Mouse (Mus musculus) kidney, adult 11 months (tissue): ENCODE measurements around the gene Pigp.

ENCODE experiments used
- DNase-seq: peaks from one replicate; pipeline ENCODE4 v3.0.0; 2022

Gene Pigp

DNA sequence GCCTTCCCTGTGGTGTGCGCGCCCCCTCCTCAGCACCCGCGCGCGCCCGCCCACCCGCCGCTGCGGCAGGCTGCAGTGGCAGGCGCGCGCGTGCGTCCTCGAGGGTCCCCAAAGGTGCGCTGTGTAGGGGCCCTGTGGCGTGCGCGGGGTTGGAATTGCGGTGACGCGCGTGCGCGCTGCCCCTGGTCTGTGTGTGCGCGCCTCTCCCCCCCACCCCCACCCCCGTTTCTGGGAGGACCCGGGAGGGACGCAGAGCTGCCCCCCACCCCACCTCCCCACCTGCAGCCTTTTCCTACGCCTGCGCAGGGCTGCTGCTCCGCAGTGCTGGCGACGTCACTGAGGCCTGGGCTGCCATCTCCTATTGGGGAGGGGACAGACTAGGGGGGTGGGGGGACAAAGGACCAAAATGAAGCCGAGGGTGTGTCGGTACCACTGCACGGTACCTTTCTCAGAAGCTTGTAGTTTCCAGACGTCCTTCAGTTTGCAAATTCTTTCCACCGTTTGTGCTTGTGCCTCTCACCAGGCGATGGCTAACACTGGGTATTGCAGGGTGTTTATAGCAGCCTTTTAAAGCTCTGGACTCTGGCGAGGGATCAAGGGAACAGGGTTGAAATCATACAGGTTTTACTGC lies at the start of gene Pigp:
Gene Pigp (minus strand): TSS at position 542 of the 631 bp plus-strand sequence.
- DNase-seq: peak; percentile 51

GRCm38 (mm10) chr16:94420498-94420897 lies 48.9 kb upstream of the Pigp start:
- DNase-seq: no peak

GRCm38 (mm10) chr16:94414151-94414550 lies 42.5 kb upstream of the Pigp start:
- DNase-seq: no peak

DNA sequence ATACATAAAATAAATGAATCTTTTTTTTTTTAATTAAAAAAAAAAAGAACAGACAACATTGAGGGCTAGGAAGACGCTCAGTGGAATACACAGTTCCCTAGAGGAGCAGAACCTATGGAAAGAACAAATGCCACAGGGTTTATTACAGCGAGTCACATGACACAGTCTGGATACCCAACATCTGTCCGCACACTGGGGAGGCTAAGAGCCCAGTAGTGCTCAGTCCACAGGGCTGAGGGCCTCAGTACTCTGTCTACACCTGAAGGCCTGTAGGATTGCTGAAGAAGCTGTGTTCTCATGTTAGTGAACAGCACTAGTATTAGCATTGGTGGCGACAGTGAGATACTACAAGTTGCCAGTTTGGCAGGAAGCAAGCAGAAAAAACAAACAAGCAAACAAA lies 41.1 kb upstream of the Pigp start:
- no peak for DNase-seq

- DNase-seq: no peak
Measured at GRCm38 (mm10) chr16:94412198-94412597, 40.6 kb upstream of the Pigp start.

DNA sequence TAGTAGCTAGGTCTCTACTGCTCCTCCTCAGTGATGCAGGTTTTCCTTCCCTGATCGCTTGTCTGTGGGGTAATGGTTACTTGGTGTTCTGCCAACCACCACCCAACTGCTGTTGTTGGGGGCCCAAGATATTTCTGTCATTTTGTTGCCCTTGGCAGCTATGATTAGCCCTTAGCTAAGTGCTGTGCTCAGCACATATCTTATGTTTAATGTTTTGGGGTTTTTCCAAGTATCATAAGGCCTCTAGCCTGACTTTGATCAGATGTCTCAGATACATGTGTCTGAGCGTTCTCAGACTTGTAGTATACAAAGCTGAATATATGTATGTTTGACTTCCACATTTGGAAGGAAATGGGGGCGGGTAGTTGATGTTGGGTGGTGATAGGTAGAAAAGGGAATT lies 39.6 kb upstream of the Pigp start:
- no peak for DNase-seq

GRCm38 (mm10) chr16:94402185-94402584 lies 30.5 kb upstream of the Pigp start:
- no peak for DNase-seq

- no peak for DNase-seq
Measured at GRCm38 (mm10) chr16:94401636-94402035, 30.0 kb upstream of the Pigp start.

DNA sequence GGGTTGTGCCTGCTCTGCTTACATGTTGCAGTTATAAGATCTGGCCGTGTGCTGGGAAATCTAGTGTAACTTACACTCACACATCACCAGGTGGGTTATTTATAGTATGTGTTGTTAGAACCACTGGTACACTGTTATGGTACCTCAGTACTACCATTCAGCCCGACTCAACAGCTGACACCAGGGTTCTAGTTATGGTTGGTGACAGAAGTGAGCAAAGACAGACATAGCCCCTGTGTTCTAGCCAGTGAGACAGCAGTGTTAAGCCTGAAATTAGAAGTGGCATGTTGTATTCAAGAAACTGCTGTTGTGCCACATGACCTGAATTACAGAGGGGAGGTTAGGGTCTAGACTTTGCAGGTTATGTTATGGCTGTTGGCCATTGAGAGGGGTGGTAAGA lies 27.5 kb upstream of the Pigp start:
- no peak for DNase-seq

GRCm38 (mm10) chr16:94396641-94397040 lies 25.0 kb upstream of the Pigp start:
- DNase-seq: no peak

DNA sequence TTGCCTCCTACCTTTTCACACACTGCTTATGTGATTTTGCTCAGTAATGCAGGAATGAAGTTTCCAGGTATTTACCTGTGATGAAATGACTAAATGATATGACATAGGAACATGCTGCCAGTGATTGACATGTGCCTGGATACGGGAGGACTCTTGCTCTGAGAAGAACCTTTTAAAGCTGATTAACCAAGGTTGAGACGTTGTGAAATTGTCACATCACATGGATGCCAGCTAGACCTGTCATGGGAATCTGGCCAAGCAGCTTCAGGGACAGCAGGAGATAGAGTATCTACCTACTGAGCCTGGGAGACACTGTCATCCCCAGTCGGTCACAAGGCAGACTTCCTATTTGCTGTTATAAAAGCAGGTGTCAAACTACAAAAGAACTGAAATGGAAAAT lies 23.4 kb upstream of the Pigp start:
- DNase-seq: no peak

GRCm38 (mm10) chr16:94392299-94392698 lies 20.7 kb upstream of the Pigp start:
- no peak for DNase-seq

GRCm38 (mm10) chr16:94387690-94388089 lies 16.0 kb upstream of the Pigp start:
- DNase-seq: no peak

DNA sequence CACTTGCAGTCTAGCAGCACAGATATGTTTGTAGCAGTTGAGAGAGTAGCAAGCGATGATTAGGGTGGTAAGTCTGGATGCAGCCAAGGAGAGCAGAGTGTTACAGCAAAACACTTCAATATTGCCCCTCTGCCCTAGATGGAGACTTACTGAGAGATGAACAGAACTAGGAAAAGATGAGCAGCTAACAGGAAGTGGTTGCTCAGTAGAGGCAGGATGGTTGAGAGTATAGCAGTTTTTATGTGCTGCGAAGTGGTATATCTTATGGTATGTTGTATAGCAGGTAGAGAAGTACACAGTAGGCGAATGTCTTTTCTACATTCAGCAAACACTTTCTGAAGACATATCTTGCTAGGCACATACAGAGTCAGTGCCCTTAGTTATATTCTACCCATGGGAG lies 11.6 kb upstream of the Pigp start:
- no peak for DNase-seq

GRCm38 (mm10) chr16:94379386-94379785 lies 7.7 kb upstream of the Pigp start:
- DNase-seq: no peak

DNA sequence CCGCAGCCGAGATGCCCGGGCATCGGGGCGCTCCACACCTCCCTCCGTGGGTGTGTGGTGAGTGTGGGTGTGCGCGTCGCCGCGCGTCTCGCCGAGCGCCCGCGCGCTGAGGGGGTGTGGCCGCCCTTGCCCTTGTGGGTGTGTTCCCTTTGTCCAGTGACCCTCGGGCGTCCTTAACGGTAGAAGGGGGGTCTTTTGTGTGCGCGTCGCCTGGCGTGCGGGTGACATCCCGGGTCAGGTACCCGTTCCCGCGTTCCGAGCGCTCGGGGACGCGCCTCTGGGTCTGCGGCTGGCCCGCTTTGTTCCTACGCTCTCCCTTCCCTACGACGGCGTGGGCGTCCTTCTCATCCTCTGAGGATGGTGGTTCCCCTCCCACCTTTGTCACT lies 734 bp downstream of the Pigp start:
- DNase-seq: peak; percentile 68

- DNase-seq: peak; percentile 86
Measured at GRCm38 (mm10) chr16:94370173-94370914, 1.3 kb downstream of the Pigp start, which contains the start of gene Ttc3. Gene Ttc3 (plus strand): TSS chr16:94370618.

GRCm38 (mm10) chr16:94369596-94370172 lies 2.0 kb downstream of the Pigp start:
- DNase-seq: no peak

DNA sequence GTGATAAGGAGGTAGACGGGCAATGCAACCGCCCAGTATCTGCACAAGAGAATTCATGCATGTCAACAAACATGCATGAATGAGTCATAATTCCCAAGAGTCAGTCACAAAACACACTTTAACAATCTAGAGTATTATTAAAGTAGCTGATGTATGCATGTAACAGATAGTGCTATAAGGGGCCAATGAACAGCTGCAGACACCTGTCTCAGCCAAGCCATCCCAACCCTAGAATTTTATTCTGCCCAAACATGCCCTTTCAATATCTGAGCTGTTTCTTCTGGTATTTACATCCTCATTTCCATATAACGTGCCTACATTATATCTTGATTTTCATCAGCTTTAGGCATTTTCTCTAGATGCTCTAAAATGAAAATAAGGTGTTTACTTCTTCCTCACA lies 6.2 kb downstream of the Pigp start:
- DNase-seq: no peak

DNA sequence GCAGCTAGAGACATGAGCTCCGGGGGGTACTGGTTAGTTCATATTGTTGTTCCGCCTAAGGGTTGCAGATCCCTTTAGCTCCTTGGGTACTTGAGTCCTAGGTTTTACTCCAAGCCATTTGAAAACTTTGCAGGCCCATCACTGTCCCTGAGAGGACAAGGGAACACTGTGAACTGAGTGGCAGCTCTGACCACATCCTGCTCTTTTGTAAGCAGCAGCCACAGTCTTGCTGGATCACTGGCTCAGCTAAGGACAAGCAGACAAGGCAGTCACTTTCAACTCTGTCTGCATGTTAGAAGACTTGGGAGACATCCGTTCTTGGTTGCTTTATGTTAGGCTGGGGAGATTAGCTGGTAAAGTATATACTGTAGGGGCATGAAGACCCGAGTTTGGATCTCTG lies 7.8 kb downstream of the Pigp start:
- DNase-seq: no peak

GRCm38 (mm10) chr16:94362174-94362873 lies 9.3 kb downstream of the Pigp start:
- no peak for DNase-seq

DNA sequence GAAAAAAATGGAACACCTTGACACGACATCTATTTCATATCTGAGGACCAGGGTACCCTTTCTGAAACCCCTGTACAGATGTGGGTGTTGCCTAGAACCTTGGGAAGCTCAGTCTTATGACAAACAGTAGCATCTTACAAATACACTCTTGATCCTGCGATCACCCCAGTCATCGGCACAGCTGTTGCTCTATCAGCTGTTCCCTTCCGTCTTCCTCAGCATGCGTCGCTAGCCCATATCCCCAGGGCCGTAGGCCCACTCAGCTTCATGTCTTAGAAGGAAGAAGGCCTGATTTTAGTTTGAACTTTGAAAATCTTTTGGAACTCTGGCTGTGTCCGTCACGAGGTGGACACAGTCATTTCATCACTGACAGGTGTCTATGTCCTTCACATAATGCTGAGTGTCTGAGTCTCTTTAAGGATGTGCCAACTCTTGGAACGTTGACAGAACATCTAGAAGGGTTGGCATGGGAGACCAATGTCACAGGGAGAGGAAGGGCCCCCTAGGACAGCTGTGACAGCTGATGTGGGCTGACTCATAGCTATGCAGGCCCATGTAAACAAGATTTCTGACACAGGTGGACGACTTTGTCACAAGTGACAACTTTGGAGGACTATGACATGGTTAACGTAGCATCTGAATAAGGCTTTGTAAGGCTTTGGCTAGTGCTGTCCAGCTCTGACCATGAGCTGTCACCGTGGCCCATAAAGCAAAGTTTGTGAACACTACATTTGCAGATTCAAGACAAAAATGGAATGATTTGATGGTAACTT lies 10.9 kb downstream of the Pigp start:
- DNase-seq: no peak

GRCm38 (mm10) chr16:94358091-94358490 lies 13.6 kb downstream of the Pigp start:
- no peak for DNase-seq
